Mouse (Mus musculus) kidney, postnatal 4 days (tissue): ENCODE data around the gene Slc30a2.
"Not testable (repeated sequence)": the region's sequence is repeated elsewhere in the genome, so short reads cannot be mapped to it uniquely, and the experiment has no call there.

Experiments used
- DNase-seq, 2 experiments: peaks; one replicate each; pipeline ENCODE4 v3.0.0; 2021; ENCODE audit warnings: mixed read lengths in 2 of 2

The Slc30a2 gene

DNA sequence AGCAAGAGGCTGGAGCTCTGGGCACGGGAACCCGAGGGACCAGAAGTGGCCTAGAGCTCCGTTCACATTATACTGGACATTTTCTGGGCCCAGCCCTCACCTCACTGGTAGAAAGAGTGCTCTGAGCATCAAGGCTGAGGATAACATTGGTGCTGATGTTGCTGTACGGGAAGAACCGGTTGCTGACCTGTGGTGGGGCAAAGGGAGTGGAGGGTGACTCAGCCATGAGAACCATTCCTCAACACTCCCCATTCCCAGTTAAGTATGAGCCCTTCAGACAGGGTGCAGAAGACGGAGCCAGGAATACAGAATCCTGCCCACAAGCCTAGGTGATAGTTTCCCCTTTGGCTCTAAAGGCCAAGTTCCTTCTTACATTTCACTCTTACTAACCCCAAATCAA is 16.7 kb downstream of the Slc30a2 start:
- no peak for DNase-seq

DNA sequence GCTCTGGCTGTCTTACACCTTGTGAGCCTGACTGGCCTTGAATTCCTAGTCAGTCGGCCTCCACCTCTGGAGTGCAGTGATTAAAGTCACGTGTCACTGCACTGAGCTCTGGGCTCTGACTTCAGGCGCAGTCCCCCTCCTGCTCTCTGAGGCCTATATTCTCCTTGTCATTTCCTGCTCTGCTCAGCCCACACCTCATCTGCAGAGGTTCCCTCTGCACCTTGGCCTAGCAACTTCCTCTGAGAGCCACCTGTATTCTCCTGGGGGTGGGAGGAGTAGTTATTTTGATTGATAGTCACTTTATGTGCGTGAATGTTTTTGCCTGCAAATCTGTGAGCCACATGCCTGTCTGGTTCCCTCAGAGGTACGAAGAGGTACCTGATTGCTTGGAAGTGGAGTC is 18.2 kb downstream of the Slc30a2 start:
- peak in 1 of 2 experiments; percentile 33 for DNase-seq

DNA sequence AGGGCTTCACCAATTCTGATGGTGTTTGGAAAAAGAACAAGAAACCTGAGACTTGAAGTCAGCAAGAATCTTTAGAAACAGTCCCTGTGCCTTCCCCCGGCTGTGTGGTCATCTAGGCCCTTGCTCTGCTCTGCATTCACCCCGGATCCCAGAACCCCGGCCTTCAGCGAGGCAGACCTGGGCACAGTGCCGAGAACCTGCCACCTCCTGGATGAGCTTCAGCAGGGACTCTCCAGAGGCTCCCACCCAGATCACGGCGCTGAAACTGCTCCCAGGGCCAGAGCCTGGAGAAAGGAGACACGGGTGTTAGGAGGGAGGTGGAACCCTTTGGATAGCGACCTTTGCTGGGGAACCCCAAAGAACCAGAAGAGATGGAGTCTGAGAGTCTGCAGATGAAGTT is 19.1 kb downstream of the Slc30a2 start:
- DNase-seq: peak in 1 of 2 experiments; percentile 40

DNA sequence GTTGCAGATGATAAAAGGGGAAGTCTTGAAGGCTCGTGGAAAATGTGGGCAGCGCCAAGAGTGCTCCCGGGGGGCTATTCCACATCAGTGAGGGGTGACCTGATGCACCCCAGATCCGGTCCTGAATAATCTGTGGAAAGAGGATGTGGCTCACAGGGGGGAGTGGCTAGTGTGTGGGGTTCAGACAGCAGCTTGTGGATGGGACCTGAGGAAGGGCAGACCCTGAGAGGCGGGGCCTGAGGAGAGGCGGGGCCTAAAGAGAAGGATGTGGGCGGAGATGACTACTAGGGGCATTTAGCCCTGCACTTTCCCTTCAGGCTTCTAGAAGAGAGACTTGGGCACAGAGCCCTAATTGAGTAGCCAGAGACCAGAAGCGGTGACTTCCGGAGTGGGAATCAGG is 19.6 kb downstream of the Slc30a2 start:
- peak; percentile 68 to 76 for DNase-seq

DNA sequence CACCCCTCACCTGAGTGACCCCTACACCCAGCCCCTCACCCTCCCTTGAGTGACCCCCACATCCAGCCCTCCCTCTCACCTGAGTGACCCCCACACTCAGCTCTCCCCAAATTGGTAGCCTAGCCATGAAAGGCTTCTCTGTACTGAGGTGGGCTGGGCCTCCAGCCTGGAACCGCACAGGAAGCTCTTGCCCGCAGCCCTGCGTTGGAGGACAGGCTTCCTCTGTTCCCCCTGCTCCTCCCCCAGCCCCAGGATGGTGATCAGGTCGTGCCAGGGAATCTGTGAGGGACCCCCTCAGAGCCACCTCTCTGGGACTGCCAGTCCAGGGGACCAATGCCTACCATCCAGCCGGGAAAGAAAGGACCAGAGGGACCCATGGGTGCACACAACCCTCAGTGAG is 22.3 kb downstream of the Slc30a2 start:
- DNase-seq: no peak

DNA sequence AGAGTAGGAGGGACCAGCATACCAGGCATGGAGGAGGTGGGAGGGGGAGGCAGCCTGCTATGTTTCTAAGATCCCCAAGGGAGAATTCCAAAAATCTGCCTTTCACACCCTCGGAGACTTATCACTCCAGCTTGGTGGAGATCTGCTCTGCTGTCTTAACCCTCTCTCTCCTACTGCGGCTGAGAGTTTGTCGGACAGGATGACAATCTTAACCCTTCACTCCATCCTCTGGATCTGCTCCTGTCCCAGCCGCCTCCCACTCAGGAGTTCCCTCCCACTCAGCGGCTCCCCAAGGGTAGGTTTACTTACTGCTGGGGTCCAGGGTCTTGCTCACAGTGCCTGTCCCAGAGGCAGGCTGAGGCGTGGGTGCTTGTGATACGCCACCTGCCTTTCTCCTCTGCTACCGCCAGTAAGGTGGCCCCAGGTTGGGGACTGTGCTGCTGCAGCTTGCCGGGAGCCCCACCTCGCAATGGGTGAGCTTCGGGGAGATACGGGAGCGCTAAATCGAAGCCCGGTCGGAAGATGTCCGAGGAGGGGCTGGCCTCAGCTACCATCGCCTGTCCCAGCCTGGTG is 27.8 kb downstream of the Slc30a2 start:
- DNase-seq: peak in 1 of 2 experiments; percentile 33

DNA sequence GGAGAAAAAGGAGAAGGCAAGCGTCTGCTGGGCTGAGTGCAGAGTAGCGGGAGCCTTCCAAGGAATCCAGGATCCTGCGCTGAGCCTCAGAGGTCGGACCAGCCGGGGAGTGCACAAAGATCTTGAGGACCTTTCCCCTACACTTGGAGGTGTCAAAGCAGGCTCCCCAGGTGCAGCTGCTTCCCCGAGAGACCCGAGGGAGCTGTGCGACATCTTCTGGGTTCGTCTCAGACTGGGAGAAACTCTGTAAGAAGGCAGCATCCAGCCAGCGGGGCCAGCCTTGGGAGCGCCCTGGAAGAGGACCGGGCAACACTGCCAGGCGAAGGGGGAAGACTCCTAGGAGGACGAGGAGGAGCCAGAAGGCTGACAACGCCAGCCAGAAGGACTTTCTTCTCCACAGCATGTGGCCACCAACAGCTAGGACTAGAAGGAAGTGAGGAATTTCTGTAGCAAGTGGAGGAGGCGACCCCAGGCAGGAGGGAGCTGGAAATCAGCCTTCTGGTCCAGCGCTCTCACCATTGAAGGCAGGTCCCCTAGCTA is 28.4 kb downstream of the Slc30a2 start:
- DNase-seq: peak in 1 of 2 experiments; percentile 37

DNA sequence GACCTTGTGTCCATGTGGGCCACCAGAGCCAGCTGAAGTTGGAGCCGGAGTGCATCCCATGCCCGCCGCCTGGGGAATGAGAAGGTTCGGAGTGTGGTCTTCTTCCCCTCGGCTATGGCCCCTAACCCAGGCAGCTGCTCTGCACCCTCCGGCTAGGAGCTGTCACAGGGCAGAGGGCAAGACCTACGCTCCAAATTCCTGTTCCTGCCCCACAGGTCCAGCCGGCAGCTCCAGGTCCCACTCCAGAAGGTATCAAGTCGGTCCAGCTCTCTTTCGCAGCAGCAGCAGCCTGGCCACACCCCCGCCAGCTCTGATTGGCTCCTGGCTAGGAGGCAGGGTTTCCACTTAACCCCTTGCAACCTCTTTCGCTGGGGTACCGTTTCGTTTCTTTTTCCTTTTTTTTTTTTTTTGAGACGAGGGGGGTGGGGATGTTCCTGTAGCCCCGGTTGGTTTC is 29.3 kb downstream of the Slc30a2 start:
- peak; percentile 85 to 90 for DNase-seq

DNA sequence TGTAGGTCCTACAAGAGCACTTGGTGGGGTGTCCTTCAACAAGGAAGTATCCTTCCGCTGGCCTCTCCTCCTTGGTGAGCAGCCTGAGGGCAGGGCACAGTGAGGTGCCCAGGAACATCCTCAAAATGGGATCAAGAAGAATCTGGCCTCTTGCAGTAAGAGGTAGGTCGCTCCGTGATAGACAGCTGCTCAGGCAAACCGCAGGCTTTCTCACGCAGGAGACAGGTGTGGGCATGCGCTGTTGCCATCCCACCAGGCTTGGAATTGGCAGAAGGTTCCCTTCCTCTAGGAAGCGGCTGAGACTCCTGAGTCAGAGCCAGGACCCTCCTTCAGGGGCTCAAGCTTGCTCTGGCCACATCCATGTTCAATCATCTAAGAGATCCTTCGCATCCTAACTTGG is 30.3 kb downstream of the Slc30a2 start:
- no peak for DNase-seq

DNA sequence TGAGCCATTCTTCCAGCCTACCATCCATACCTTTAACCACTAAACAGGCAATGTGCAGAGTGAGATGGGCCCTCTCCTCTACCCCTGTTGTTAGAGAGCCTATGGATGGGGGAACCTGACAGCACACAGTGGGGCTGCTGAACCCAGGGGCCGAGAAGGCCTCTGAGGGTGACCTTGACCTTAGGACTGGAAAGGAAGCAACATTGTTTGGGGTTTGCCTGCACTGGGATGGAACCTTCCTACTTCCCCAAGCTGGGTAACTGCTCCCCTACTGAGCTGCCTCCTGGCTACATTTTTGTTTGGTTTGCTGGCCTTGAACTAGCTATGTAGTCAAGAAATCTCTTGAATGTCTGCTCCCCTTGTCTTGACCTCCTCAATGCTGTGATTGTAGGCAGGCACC is 31.3 kb downstream of the Slc30a2 start:
- DNase-seq: no peak

DNA sequence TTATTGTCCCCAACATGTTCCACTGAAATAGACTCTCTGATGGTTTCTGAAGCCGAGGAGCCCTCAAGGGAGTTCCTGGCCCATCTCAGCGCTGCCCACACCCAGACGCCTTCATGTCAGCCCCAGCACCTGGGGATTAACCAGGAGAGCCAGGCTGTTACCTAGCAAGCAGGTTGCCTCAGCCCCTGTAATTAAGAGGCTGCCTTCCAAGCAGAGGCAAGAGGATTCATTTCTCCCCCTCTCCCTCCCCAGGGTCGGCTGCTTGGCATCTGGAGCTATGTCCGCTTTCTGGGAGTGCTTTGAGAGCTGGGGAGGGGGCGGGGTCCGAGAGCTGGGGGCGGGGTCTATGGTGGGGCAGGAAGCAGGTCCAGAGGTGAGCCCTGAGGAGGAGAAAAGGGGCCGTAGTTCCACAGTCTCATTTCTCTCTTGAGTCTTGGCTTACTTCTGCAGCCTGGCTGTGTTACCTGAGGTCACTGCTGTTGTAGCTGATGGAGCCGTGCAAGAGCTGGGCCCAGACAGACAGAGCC is 35.2 kb downstream of the Slc30a2 start:
- no peak for DNase-seq

DNA sequence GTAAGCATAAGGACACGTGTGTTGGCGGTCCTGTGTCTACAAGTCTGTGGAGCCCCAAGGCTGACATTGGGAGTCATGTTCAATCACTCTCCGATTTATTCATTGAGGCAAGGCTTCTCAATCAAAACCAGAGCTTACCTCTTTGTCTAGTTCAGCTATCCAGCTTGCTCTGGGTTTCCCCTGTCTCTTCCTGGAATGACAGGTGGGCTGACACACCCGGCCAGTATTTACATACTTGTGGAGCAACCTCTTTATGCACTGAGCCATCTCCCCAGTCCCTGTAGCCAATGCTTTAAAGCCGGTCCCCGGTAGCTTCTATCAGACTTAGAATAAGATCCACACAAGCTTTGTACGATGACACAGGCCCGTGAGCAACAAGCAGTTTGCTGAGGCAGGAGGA is 36.5 kb downstream of the Slc30a2 start:
- DNase-seq: no peak

DNA sequence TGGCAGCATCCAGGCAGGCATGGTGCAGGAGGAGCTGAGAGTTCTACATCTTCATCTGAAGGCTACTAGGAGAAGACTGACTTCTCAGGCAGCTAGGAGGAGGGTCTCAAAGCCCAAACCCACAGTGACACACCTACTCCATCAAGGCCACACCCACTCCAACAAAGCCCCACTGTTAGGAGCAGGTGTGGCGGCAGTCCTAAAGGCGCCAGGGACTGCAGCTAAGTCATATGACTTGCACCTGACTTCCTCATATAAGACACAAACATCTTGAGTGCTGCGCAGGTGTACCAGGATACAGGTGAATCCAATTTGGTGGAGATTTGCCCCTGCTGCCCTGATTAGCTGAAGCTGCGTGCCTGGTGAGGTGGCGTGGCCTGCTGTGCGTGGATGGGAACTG is 40.8 kb downstream of the Slc30a2 start, which contains the start of gene Extl1:
TSS of gene Extl1 (minus strand) at position 101 of the 400 bp plus-strand sequence.
- DNase-seq: not testable (repeated sequence)

DNA sequence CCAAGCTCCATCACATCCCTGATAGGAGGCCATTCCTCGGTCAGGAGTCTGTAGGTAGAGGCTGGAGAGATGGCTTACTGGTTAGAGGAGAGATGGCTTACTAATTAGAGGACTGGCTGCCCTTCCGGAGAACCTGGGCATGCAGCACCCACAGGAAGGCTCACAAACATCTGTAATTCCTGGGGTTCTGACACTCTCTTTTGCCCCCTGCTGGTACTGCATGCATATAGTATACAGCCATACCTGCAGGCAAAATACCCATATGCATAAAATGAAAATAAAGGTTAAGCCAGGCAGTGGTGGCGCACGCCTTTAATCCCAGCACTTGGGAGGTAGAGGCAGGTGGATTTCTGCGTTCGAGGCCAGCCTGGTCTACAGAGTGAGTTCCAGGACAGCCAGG is 44.3 kb downstream of the Slc30a2 start:
- peak; percentile 24 to 62 for DNase-seq

DNA sequence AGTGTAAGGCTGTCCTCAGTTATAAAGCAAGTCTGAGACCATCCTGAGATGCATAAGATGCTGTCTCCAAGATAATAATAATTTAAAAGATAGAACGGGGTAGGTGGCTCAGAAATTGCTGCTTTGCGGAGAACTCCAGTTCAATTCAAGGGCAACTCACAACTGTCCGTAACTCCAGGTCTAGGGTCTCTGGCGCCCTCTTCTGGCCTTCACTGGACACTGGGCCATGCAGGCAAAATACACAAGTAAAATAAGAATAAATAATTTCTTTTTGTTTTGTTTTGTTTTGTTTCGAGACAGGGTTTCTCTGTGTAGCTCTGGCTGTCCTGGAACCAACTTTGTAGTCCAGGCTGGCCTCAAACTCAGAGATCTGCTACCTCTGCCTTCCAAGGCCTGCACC is 45.4 kb downstream of the Slc30a2 start:
- peak; percentile 87 to 88 for DNase-seq

DNA sequence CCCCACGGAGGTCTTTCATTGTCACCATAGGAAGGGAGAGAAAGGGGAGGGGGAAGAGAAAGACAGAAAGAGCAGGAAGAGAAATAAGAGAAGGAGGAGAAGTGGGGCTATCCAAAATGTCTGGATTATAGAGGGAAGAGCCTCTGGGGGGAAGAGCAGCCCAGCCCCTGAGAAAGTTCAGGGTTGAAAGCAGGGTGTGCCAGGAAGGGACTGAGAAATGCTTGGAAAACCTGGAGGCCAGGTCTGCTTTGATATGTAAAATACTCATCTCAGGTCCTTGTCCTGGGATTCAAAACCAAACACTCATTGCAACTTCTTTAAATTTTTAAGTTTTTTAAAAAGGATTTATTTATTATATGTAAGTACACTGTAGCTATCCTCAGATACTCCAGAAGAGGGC is 48.7 kb downstream of the Slc30a2 start:
- DNase-seq: no peak

DNA sequence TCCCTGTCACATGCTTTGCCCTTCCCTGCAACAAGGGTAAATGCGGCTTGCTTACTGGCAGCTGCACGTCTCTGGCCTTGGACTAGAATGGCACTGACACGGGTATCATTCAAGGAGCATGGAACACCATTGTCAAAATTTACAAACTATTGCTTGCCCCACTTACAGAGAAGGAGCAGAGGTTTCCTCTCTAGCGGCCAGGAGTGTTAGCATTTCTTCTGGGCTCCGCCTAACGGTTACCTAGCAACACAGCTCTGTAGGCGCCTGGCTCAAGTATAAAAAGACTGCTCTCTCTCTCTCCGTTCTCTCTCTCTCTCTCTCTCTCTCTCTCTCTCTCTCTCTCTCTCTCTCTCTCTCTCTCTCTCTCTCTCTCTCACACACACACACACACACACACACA is 49.6 kb downstream of the Slc30a2 start:
- peak in 1 of 2 experiments; percentile 45 for DNase-seq

DNA sequence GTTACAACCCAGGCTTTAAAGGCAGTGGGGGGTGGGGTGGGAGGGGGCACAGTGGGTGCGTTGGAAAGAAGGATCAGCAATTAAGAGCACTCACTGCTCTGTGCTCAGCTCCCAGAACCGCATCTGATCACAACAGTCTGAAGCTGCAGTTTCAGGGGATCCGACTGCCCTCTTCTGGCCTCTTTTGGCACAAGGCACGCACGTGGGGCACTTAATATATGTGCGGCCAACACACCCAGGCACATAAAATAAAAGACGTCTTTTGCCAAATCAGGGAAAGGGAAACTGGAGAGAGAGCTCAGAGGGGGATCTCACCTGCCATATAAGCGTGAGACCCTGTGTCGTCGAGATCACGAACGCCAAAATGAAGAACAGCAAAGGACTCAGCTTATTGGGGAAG is 50.0 kb downstream of the Slc30a2 start:
- DNase-seq: peak; percentile 49 to 55

DNA sequence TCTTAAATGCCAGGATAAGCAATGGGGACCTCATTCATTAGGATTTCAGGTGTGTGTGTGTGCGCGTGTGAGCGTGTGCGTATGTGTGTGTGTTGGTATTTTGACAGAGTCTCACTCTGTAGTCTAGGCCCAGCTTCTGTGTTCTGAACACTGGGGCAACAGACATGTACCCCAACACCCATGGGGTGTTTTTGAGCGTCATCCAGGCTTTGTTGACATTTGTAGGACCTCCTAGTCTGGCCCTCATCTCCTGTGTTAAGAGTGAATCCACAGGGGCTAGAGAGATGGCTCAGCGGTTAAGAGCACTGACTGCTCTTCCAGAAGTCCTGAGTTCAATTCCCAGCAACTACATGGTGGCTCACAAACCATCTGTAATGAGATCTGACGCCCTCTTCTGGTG is 52.2 kb downstream of the Slc30a2 start:
- no peak for DNase-seq

DNA sequence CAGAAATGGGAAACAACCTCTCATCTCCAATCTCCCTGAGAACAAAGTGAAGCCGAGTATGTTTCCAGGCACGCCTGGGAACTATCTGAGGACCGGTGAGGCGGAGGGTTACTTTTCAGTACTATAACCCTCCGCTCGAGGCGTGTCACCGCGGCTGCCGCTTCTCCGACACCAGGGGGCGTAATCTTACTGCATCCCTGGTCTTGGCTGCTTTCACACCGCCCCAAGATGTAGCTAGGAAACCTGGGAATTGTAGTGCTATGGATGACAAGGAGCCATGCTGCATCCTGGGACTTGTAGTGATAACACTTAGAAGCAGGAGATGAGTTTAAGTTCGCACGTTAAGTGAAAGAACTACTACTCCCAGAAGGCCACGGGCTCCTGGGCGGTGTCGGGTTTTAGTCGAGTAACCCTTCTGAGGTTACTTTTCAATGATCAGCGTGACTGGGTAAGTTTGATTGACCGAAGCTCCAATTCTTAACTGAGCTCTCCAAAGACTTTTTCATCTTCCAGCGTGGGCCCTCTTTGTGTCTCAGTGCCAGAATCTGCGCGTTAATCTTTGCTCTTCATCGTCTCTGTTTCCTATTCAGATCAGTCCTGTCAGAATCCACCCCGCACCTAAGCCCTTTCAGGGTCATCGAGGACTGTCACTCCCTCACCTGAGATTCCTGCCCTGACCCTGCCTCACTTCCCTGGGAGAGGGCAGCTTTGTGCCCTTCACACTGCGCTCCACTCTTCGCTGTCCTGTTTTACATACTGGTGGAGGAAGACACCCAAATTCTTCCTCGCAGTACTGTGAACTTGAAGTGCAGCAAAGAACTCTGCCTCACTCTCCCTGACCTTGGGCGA is 53.2 kb downstream of the Slc30a2 start, which contains the start of gene Pafah2:
TSS of gene Pafah2 (plus strand) at position 344 of the 849 bp plus-strand sequence.
- peak; percentile 91 to 94 for DNase-seq

DNA sequence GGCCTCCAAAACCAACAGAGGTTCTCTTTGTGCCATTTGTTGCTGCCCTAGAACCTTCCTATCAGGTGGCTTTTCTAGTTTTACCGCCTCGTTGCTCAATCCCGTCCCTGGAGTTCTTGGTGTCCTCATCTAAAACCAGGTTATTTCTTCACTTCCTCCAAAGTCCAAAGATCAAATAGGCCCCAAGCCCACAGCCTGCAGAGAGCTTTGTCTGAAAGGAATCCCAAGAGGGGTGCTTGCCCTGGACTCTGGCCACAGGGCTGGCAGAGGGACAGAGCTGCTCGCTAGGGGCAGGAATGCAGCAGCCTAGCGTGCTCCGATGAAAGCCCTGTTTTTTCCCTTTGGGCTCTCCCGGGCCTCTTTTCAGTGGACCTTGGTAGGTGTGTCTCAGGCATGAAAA is 54.1 kb downstream of the Slc30a2 start:
- DNase-seq: peak; percentile 71 to 81

DNA sequence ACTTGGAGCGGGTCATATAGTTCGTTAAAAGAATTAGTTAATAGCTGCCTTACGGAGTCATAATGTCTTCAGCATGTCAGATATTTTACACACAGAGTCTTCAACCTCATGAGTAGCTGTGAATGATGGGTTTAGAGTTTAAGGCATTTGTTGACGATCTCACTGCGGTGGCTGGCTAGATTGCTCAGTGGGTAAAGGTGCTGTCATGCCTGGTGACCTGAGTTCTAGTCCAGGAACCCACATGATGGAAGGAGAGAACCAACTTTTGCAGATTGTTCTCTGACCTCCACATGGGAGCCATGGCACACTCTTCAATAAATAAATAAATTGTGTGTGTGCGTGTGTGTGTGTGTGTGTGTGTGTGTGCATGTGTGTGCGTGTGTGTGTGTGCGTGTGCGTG is 54.8 kb downstream of the Slc30a2 start:
- no peak for DNase-seq

DNA sequence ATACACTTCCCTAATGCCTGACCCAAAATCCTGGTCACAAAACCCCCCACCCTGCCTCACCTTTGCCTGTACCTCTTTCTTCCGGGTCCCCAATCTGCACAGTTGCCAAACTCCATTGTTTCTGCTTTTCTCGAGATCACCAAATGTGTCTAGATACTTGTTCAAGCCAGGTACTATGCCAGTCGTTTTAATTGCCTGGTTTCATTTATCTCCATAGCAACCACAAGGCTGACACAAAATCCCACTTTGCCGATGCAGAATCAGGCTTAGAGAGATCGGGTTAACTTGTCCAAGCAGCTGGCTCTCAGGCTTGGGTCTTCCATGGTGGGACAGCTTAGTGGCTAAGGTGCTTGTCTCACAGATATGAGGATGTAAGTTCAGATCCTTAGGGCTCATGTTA is 57.2 kb downstream of the Slc30a2 start:
- DNase-seq: no peak
